Mouse (Mus musculus): ENCODE measurements around the gene Gm20388. TPM values are rescaled to one million over a fixed set of nuclear protein-coding genes. Genes with fewer than 3 reads are reported as not detected.

Gm20388 gene
- total RNA-seq, 2 experiments from 2014 or later: 2.2 to 7.6 TPM

- no peak overlapping the region for H3K27ac ChIP-seq
- DNase-seq (ENCODE audit: low spot score in 2 of 2): no peak
- no peak for TF ChIP-seq CTCF (conservative IDR thresholded peaks at IDR 0.05)
These were observed 1964.4 kb downstream of the Gm20388 start for GRCm38 (mm10) chr8:121875045-121875444.

GRCm38 (mm10) chr8:121875517-121875916, 1964.9 kb downstream of the Gm20388 start:
- DNase-seq (ENCODE audit: low spot score in 2 of 2): no peak
- Histone ChIP-seq H3K27ac (no peak overlapping the region), H3K4me3 (no peak overlapping the region)
- TF ChIP-seq CTCF (conservative IDR thresholded peaks at IDR 0.05): no peak

More at GRCm38 (mm10) chr8:121875045-121875444, 1964.4 kb downstream of the Gm20388 start:
- H3K4me3 ChIP-seq: no peak overlapping the region

GRCm38 (mm10) chr8:121877212-121877611, 1966.6 kb downstream of the Gm20388 start:
- DNase-seq (ENCODE audit: low spot score in 2 of 2): no peak
- Histone ChIP-seq H3K27ac (no peak overlapping the region; the same call in 1 of the 2 replicates), H3K4me3 (no peak overlapping the region)
- no peak for TF ChIP-seq CTCF (conservative IDR thresholded peaks at IDR 0.05)

- no peak for TF ChIP-seq CTCF (conservative IDR thresholded peaks at IDR 0.05)
- no peak for DNase-seq (ENCODE audit: low spot score in 2 of 2)
- Histone ChIP-seq H3K4me3 (no peak overlapping the region), H3K27ac (peak overlapping the region; percentile 39; the same call in 1 of the 2 replicates)
These were observed 1967.3 kb downstream of the Gm20388 start for GRCm38 (mm10) chr8:121877828-121878480.

GRCm38 (mm10) chr8:121879712-121880111, 1969.1 kb downstream of the Gm20388 start:
- H3K4me3 ChIP-seq: no peak overlapping the region
- H3K27ac ChIP-seq: no peak overlapping the region
- TF ChIP-seq CTCF (conservative IDR thresholded peaks at IDR 0.05): no peak
- no peak for DNase-seq (ENCODE audit: low spot score in 2 of 2)

- Histone ChIP-seq H3K4me3 (no peak overlapping the region), H3K27ac (no peak overlapping the region)
- no peak for TF ChIP-seq CTCF (conservative IDR thresholded peaks at IDR 0.05)
- DNase-seq (ENCODE audit: low spot score in 2 of 2): no peak
These were observed 1970.2 kb downstream of the Gm20388 start for GRCm38 (mm10) chr8:121880818-121881217.

GRCm38 (mm10) chr8:121881921-121882320, 1971.3 kb downstream of the Gm20388 start:
- Histone ChIP-seq H3K27ac (no peak overlapping the region), H3K4me3 (no peak overlapping the region)
- no peak for TF ChIP-seq CTCF (conservative IDR thresholded peaks at IDR 0.05)
- no peak for DNase-seq (ENCODE audit: low spot score in 2 of 2)

- no peak for TF ChIP-seq CTCF (conservative IDR thresholded peaks at IDR 0.05)
- Histone ChIP-seq H3K4me3 (no peak overlapping the region), H3K27ac (no peak overlapping the region)
- DNase-seq (ENCODE audit: low spot score in 2 of 2): no peak
These were observed 1973.5 kb downstream of the Gm20388 start for GRCm38 (mm10) chr8:121884181-121884580.

- no peak for DNase-seq (ENCODE audit: low spot score in 2 of 2)
- peak overlapping the region; percentile 76; the same call in 1 of the 2 replicates for H3K27ac ChIP-seq
- H3K4me3 ChIP-seq: no peak overlapping the region
- TF ChIP-seq CTCF (conservative IDR thresholded peaks at IDR 0.05): 0 out of 2 replicates have a peak, but pooled peaks have one; percentile 4
These were observed 1974.4 kb downstream of the Gm20388 start for GRCm38 (mm10) chr8:121885001-121885400.

GRCm38 (mm10) chr8:121885433-121885832, 1974.8 kb downstream of the Gm20388 start:
- Histone ChIP-seq H3K27ac (peak overlapping the region; percentile 76), H3K4me3 (no peak overlapping the region)
- peak; percentile 43 to 58 for DNase-seq (ENCODE audit: low spot score in 2 of 2)
- no peak for TF ChIP-seq CTCF (conservative IDR thresholded peaks at IDR 0.05)

GRCm38 (mm10) chr8:121887547-121887946, 1976.9 kb downstream of the Gm20388 start:
- no peak overlapping the region for H3K4me3 ChIP-seq
- TF ChIP-seq CTCF (conservative IDR thresholded peaks at IDR 0.05): no peak
- DNase-seq (ENCODE audit: low spot score in 2 of 2): no peak
- H3K27ac ChIP-seq: no peak overlapping the region

GRCm38 (mm10) chr8:121889317-121889716, 1978.7 kb downstream of the Gm20388 start:
- no peak overlapping the region for H3K4me3 ChIP-seq
- DNase-seq (ENCODE audit: low spot score in 2 of 2): no peak
- no peak overlapping the region for H3K27ac ChIP-seq
- no peak for TF ChIP-seq CTCF (conservative IDR thresholded peaks at IDR 0.05)

GRCm38 (mm10) chr8:121889810-121890785, 1979.5 kb downstream of the Gm20388 start:
- Histone ChIP-seq H3K27ac (no peak overlapping the region), H3K4me3 (no peak overlapping the region)
- TF ChIP-seq CTCF (conservative IDR thresholded peaks at IDR 0.05): no peak
- DNase-seq (ENCODE audit: low spot score in 2 of 2): no peak
